Mouse (Mus musculus) embryonic facial prominence, embryonic 13.5 days (tissue): ENCODE data around the gene Ubtd1. TPM values are rescaled to one million over a fixed set of nuclear protein-coding genes. Genes with fewer than 3 reads are reported as not detected.

Source experiments
- ATAC-seq: fragments of 200-750 bp; cut with Nextera tagmentation; 2 replicates; pipeline ENCODE4 v1.8.0; 2017; ENCODE audit warnings: low read depth; ENCODE audit not compliant: insufficient number of reproducible peaks, insufficient read depth, low FRiP score, low TSS enrichment
- H3K27ac ChIP-seq: fragments of 300-500 bp; sonication (generic); 2 replicates; pipeline ENCODE4 v1.5.1; 2015; ENCODE audit warnings: moderate library complexity, mild to moderate bottlenecking, inconsistent platforms
- H3K27me3 ChIP-seq: fragments of 300-500 bp; sonication (generic); 2 replicates; pipeline ENCODE4 v1.6.1; 2015; ENCODE audit warnings: mild to moderate bottlenecking, inconsistent platforms
- H3K36me3 ChIP-seq: fragments of 300-500 bp; sonication (generic); 2 replicates; pipeline ENCODE4 v1.6.1; 2015; ENCODE audit warnings: mild to moderate bottlenecking, inconsistent platforms
- H3K4me1 ChIP-seq: fragments of 300-500 bp; sonication (generic); 2 replicates; pipeline ENCODE4 v1.6.1; 2015; ENCODE audit warnings: inconsistent platforms
- H3K4me2 ChIP-seq: fragments of 300-500 bp; sonication (generic); 2 replicates; pipeline ENCODE4 v1.6.1; 2015; ENCODE audit warnings: moderate library complexity, mild to moderate bottlenecking, inconsistent platforms
- H3K4me3 ChIP-seq: fragments of 300-500 bp; sonication (generic); 2 replicates; pipeline ENCODE4 v1.5.1; 2015; ENCODE audit warnings: mild to moderate bottlenecking, inconsistent platforms
- H3K9ac ChIP-seq: fragments of 300-500 bp; sonication (generic); 2 replicates; pipeline ENCODE4 v1.6.1; 2015; ENCODE audit warnings: mild to moderate bottlenecking, inconsistent platforms
- H3K9me3 ChIP-seq: fragments of 300-500 bp; sonication (generic); 2 replicates; pipeline ENCODE4 v1.6.1; 2016; ENCODE audit warnings: inconsistent platforms
- WGBS: fragments of 180-500 bp; shearing (Covaris S2); methylation state at CpG from one replicate; pipeline ENCODE4 v1.1.7; 2015; ENCODE audit warnings: mixed read lengths; 5-methylcytosine and 5-hydroxymethylcytosine counted together
- polyA plus RNA-seq: library from polyadenylated mRNA; unstranded; fragments of >200 nt; fragmentation: Nextera tagmentation; extraction: Ambion mirVana; gene quantifications from 2 replicates; pipeline ENCODE4 v1.2.1, GENCODE M21; 2015

Ubtd1 gene
- polyA plus RNA-seq, 1 experiment from 2014 or later: 23.5 TPM

DNA sequence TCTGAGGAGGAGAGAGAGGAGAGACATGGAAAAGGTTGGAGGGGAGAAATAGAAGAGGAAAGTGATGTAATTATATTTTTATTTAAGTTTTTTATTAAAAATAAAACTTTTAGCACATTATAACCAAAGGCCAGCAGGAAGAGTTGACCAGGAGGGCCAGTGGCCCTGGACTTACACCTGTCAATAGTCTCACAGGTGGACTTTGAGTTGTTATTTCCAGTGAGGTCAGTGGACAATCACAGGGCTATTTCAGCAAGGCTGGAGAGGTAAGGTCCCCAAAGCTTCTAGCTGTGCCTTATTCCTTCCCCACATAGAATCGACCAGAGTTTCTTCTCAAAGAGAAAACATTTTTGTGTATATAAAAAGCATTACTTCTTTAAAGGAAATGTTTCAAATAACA, 68.7 kb downstream of the Ubtd1 start:
- Histone ChIP-seq H3K4me3 (no peak overlapping the region), H3K9me3 (no peaks in the 10 kb centered on the region), H3K4me1 (peaks cover 13% of the 10 kb centered on the region; the same call in 1 of the 2 replicates), H3K27ac (no peak overlapping the region), H3K9ac (no peak overlapping the region), H3K36me3 (no peaks in the 10 kb centered on the region), H3K27me3 (no peaks in the 10 kb centered on the region), H3K4me2 (no peak overlapping the region)
- ATAC-seq: no peak
- 90% methylated on average over 1 of the region's 1 CpGs for WGBS

DNA sequence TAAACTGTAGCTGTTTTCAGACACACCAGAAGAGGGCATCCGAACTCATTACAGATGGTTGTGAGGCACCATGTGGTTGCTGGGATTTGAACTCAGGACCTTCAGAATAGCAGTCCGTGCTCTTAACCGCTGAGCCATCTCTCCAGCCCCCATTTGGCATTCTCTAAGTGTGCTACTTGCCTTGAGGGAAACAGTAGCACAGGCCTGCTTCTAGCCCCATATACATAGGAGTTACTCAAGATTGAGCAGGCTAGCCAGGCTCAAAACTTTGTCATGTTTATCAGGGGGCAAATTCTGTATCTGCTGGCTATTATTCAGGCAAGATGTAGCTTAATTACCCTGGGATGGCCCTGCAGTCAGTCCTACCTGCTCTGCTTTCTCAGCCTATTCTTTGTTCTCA, 69.8 kb downstream of the Ubtd1 start:
- Histone ChIP-seq H3K4me2 (no peak overlapping the region), H3K4me1 (0 out of 2 replicates have a peak, but pooled peaks cover 2% of the 10 kb centered on the region), H3K27ac (no peak overlapping the region), H3K4me3 (no peak overlapping the region), H3K9ac (no peak overlapping the region), H3K36me3 (no peaks in the 10 kb centered on the region), H3K27me3 (no peaks in the 10 kb centered on the region), H3K9me3 (no peaks in the 10 kb centered on the region)
- ATAC-seq: no peak
- 82% methylated on average over 3 of the region's 3 CpGs for WGBS

GRCm38 (mm10) chr19:42051948-42052347, 70.4 kb downstream of the Ubtd1 start, which contains the start of gene 4933411K16Rik:
Gene 4933411K16Rik, plus strand, starts transcription at chr19:42052248.
- Histone ChIP-seq H3K27ac (no peak within 1 kb of the TSS), H3K4me1 (no peaks in the 10 kb centered on the region), H3K4me2 (no peak within 1 kb of the TSS), H3K9me3 (no peaks in the 10 kb centered on the region), H3K4me3 (no peak within 1 kb of the TSS), H3K27me3 (no peaks in the 10 kb centered on the region), H3K36me3 (no peaks in the 10 kb centered on the region), H3K9ac (no peak within 1 kb of the TSS)
- WGBS: 63% methylated on average over 4 of the region's 4 CpGs
- no peak for ATAC-seq

DNA sequence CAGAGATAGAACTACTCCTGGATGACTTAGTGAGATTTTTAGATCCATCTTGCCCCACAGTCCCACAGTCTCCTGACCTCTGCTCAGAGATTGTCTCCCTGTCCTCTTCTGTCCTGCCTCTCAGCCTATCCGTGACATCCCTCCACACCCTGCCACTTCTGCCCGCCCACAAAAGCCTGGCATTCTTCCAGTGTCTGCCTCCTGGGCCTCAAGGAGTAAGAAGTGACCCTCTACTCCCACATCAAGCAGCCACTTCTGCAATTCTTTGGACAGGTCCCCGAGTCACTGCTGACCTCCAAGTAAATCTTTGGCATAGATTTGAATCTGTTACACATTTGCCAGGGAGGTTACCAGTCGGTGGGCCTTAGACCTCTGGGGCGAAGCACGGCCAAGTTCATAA, 72.7 kb downstream of the Ubtd1 start:
- H3K4me1 ChIP-seq: no peaks in the 10 kb centered on the region
- H3K27me3 ChIP-seq: no peaks in the 10 kb centered on the region
- ATAC-seq: no peak
- H3K9me3 ChIP-seq: no peaks in the 10 kb centered on the region
- H3K27ac ChIP-seq: no peak overlapping the region
- 80% methylated on average over 6 of the region's 6 CpGs for WGBS
- H3K4me2 ChIP-seq: no peak overlapping the region
- H3K36me3 ChIP-seq: no peaks in the 10 kb centered on the region
- no peak overlapping the region for H3K9ac ChIP-seq
- no peak overlapping the region for H3K4me3 ChIP-seq

DNA sequence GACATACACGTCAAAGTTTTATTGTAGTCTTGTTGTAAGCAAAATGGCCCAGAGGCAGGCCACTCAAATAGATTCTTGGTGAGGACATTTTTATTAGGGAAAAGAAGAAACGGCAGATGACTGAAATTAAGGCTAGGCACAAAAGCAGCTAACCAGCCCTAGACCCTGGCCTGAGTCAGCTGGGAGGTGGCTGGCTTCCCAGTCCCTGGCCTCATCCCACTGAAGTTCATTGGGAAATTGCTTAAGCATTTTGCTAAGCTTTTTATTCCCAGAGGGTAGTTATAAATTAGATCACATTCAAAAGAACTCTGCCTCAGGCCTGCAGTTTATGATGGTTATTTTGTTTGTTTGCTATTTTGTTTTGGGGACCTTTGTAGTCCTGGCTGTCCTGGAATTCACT, 74.3 kb downstream of the Ubtd1 start:
- no peaks in the 10 kb centered on the region for H3K27me3 ChIP-seq
- H3K4me3 ChIP-seq: no peak overlapping the region
- H3K4me2 ChIP-seq: no peak overlapping the region
- H3K9me3 ChIP-seq: no peaks in the 10 kb centered on the region
- H3K9ac ChIP-seq: no peak overlapping the region
- WGBS: 82% methylated on average over 2 of the region's 2 CpGs
- H3K27ac ChIP-seq: no peak overlapping the region
- no peak for ATAC-seq
- H3K4me1 ChIP-seq: no peaks in the 10 kb centered on the region
- no peaks in the 10 kb centered on the region for H3K36me3 ChIP-seq

GRCm38 (mm10) chr19:42056719-42057409, 75.3 kb downstream of the Ubtd1 start:
- Histone ChIP-seq H3K27me3 (no peaks in the 10 kb centered on the region), H3K9me3 (no peaks in the 10 kb centered on the region), H3K4me3 (no peak overlapping the region), H3K4me1 (no peaks in the 10 kb centered on the region), H3K27ac (no peak overlapping the region), H3K4me2 (no peak overlapping the region), H3K36me3 (no peaks in the 10 kb centered on the region), H3K9ac (no peak overlapping the region)
- no peak for ATAC-seq
- 88% methylated on average over 6 of the region's 6 CpGs for WGBS

GRCm38 (mm10) chr19:42058426-42058825, 76.9 kb downstream of the Ubtd1 start:
- no peaks in the 10 kb centered on the region for H3K27me3 ChIP-seq
- H3K4me2 ChIP-seq: no peak overlapping the region
- no peak for ATAC-seq
- H3K4me1 ChIP-seq: no peaks in the 10 kb centered on the region
- no peak overlapping the region for H3K4me3 ChIP-seq
- H3K9ac ChIP-seq: no peak overlapping the region
- 72% methylated on average over 7 of the region's 7 CpGs for WGBS
- H3K9me3 ChIP-seq: no peaks in the 10 kb centered on the region
- H3K36me3 ChIP-seq: no peaks in the 10 kb centered on the region
- H3K27ac ChIP-seq: no peak overlapping the region

GRCm38 (mm10) chr19:42061443-42061842, 79.9 kb downstream of the Ubtd1 start:
- no peaks in the 10 kb centered on the region for H3K36me3 ChIP-seq
- H3K4me1 ChIP-seq: no peaks in the 10 kb centered on the region
- no peak overlapping the region for H3K4me3 ChIP-seq
- H3K4me2 ChIP-seq: no peak overlapping the region
- ATAC-seq: no peak
- H3K27ac ChIP-seq: no peak overlapping the region
- no peak overlapping the region for H3K9ac ChIP-seq
- no peaks in the 10 kb centered on the region for H3K27me3 ChIP-seq
- 95% methylated on average over 7 of the region's 7 CpGs for WGBS
- H3K9me3 ChIP-seq: no peaks in the 10 kb centered on the region

GRCm38 (mm10) chr19:42068441-42069240, 87.1 kb downstream of the Ubtd1 start:
- ATAC-seq: no peak
- no peaks in the 10 kb centered on the region for H3K4me1 ChIP-seq
- no peak overlapping the region for H3K4me2 ChIP-seq
- no peaks in the 10 kb centered on the region; the same call in 1 of the 2 replicates for H3K36me3 ChIP-seq
- WGBS: 77% methylated on average over 11 of the region's 11 CpGs
- no peaks in the 10 kb centered on the region for H3K9me3 ChIP-seq
- H3K9ac ChIP-seq: no peak overlapping the region
- H3K4me3 ChIP-seq: no peak overlapping the region
- H3K27ac ChIP-seq: no peak overlapping the region
- no peaks in the 10 kb centered on the region for H3K27me3 ChIP-seq

DNA sequence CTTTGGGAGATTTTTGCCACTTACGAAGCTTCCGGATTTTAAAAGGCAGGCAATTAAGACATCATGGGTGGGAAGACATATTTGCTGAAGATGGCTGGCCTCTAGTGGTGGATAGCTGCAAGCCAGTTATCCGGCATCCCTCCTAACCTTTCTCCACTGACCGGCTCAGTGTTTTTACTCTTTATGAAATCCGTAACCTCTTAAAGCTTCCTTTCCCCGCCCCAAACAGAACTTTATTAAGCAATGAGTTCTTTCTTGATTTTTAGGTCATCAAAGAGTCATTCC, 87.6 kb downstream of the Ubtd1 start:
- Histone ChIP-seq H3K36me3 (no peaks in the 10 kb centered on the region; the same call in 1 of the 2 replicates), H3K27ac (no peak overlapping the region), H3K4me3 (no peak overlapping the region), H3K4me2 (no peak overlapping the region), H3K27me3 (no peaks in the 10 kb centered on the region), H3K4me1 (no peaks in the 10 kb centered on the region), H3K9ac (no peak overlapping the region), H3K9me3 (no peaks in the 10 kb centered on the region)
- ATAC-seq: no peak
- 68% methylated on average over 6 of the region's 6 CpGs for WGBS

GRCm38 (mm10) chr19:42071221-42071620, 89.7 kb downstream of the Ubtd1 start:
- WGBS: 75% methylated on average over 7 of the region's 7 CpGs
- ATAC-seq: no peak

More at GRCm38 (mm10) chr19:42071221-42071620, 89.7 kb downstream of the Ubtd1 start:
- no peaks in the 10 kb centered on the region for H3K9me3 ChIP-seq
- H3K4me3 ChIP-seq: no peak overlapping the region
- H3K36me3 ChIP-seq: peaks cover 16% of the 10 kb centered on the region
- H3K27ac ChIP-seq: no peak overlapping the region
- no peaks in the 10 kb centered on the region for H3K4me1 ChIP-seq
- H3K9ac ChIP-seq: no peak overlapping the region
- H3K27me3 ChIP-seq: no peaks in the 10 kb centered on the region
- H3K4me2 ChIP-seq: no peak overlapping the region
